Mouse (Mus musculus) sigmoid colon, adult 10 weeks (tissue): Measurements from ENCODE around the gene Slc45a1. TPM values are rescaled to one million over a fixed set of nuclear protein-coding genes. Genes with fewer than 3 reads are reported as not detected.

Experiments
- polyA plus RNA-seq: library from polyadenylated mRNA; stranded (reverse); fragments of 350-450 nt; fragmentation: Illumina TruSeq; extraction: RNeasy Lipid Tissue Mini Kit (QIAGEN cat#74804); gene quantifications from one replicate; pipeline ENCODE4 v1.2.3, GENCODE M21; 2014; ENCODE audit warnings: low read depth, low replicate concordance

Slc45a1 gene
- not detected for polyA plus RNA-seq

DNA sequence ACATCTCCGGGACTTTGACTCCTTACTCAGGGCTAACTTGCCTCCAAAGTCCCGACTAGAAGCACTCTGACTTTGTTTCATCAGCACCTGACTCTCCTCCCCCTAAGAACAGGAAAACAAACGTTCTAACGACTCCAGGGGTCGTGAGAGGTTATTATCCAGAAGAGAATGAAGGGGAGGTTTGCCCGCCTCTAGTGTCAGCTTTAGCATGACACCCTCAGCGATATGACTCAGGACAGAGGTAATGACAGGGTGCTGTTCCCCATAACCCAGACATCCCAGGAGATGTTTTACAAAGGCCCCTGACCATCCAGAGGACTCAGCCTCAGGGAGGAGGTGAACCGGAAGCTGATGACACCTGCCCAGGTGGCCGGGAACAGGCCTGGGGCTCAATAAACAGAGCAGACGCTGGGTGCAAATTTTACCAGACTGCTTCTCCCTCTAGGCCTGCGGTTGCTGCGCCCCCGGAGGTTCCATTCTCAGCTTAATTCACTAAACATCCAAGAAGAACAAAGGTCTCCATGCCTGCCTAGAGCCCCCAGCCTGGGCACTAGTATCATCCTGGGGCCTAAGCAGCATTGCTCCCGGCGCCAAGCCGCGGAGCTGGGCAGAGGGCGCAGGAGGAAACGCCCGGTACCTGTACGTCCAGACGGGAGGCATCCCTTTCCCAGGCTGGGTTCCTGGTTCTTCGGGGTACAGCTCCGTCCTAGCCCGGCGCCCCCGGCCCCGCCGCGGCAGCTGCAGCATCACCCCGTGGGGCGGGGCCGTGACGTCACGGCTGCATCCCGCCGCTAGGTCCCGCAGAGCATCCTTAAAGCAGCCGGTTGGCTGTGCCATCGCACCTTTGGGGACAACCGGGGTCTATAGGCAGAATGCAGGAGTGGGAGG lies at the start of gene Slc45a1:
Slc45a1 (minus strand) TSS at position 785 of the 888 bp plus-strand sequence.

Other genes with a start within 250 kb of the Slc45a1 start
- gene Errfi1, start 201.7 kb upstream of the Slc45a1 start, polyA plus RNA-seq = 104 TPM